Mouse (Mus musculus): Measurements from ENCODE around the gene Klk14.
"Not testable (repeated sequence)": the region's sequence is repeated elsewhere in the genome, so short reads cannot be mapped to it uniquely, and the experiment has no call there.

The Klk14 gene

GRCm38 (mm10) chr7:43690118-43690517 is at the start of gene Klk14:
Gene Klk14 (plus strand): TSS chr7:43690418.
- DNase-seq: no peak

GRCm38 (mm10) chr7:43642587-43642986 is 47.6 kb upstream of the Klk14 start:
- DNase-seq: no peak

- DNase-seq: no peak
Measured at GRCm38 (mm10) chr7:43643046-43643652, 47.1 kb upstream of the Klk14 start.

- DNase-seq: no peak
Measured at GRCm38 (mm10) chr7:43652683-43653082, 37.5 kb upstream of the Klk14 start.

GRCm38 (mm10) chr7:43654519-43654918 is 35.7 kb upstream of the Klk14 start:
- no peak for DNase-seq

- no peak for DNase-seq
Measured at GRCm38 (mm10) chr7:43656232-43656631, 34.0 kb upstream of the Klk14 start.

- no peak for DNase-seq
Measured at GRCm38 (mm10) chr7:43660002-43660401, 30.2 kb upstream of the Klk14 start, which contains the start of gene Siglece. Gene Siglece (minus strand): TSS chr7:43660161.

GRCm38 (mm10) chr7:43662804-43663203 is 27.4 kb upstream of the Klk14 start:
- DNase-seq: no peak

GRCm38 (mm10) chr7:43667221-43667620 is 23.0 kb upstream of the Klk14 start:
- DNase-seq: not testable (repeated sequence)

- peak; percentile 18 to 24 for DNase-seq
Measured at GRCm38 (mm10) chr7:43668582-43668981, 21.6 kb upstream of the Klk14 start.

- DNase-seq: no peak
Measured at GRCm38 (mm10) chr7:43671064-43671808, 19.0 kb upstream of the Klk14 start.

GRCm38 (mm10) chr7:43671809-43672580 is 18.2 kb upstream of the Klk14 start, which contains the start of gene Ctu1:
Gene Ctu1 (plus strand): TSS chr7:43672016.
- DNase-seq: peak; percentile 80 to 87

- DNase-seq: no peak
Measured at GRCm38 (mm10) chr7:43672581-43673260, 17.5 kb upstream of the Klk14 start.

GRCm38 (mm10) chr7:43675091-43675490 is 15.1 kb upstream of the Klk14 start:
- DNase-seq: no peak

GRCm38 (mm10) chr7:43678517-43678916 is 11.7 kb upstream of the Klk14 start:
- DNase-seq: peak; percentile 17 to 31

- DNase-seq: peak; percentile 25 to 41
Measured at GRCm38 (mm10) chr7:43680960-43681359, 9.3 kb upstream of the Klk14 start.

GRCm38 (mm10) chr7:43682511-43682910 is 7.7 kb upstream of the Klk14 start:
- not testable (repeated sequence) for DNase-seq

GRCm38 (mm10) chr7:43685088-43685487 is 5.1 kb upstream of the Klk14 start:
- DNase-seq: no peak

- DNase-seq: no peak
Measured at GRCm38 (mm10) chr7:43710031-43710430, 19.8 kb downstream of the Klk14 start.

- DNase-seq: no peak
Measured at GRCm38 (mm10) chr7:43712267-43712666, 22.0 kb downstream of the Klk14 start, which contains the start of gene Klk13. Gene Klk13 (plus strand): TSS chr7:43712567.

- DNase-seq: no peak
Measured at GRCm38 (mm10) chr7:43712917-43713316, 22.7 kb downstream of the Klk14 start.

GRCm38 (mm10) chr7:43713741-43714351 is 23.6 kb downstream of the Klk14 start:
- no peak for DNase-seq

Data from thymus, postnatal 36 days (tissue).